Mouse (Mus musculus): ENCODE results near the gene Pon3. TPM values are rescaled to one million over a fixed set of nuclear protein-coding genes. Genes with fewer than 3 reads are reported as not detected.
A peak's percentile ranks its signal among the peaks of the same experiment; 100 is the strongest.

Pon3 gene
- 6.3 and 6.5 TPM in 2 replicates for polyA plus RNA-seq (2016; fragmentation: Nextera tagmentation; extraction: Ambion mirVana)

DNA sequence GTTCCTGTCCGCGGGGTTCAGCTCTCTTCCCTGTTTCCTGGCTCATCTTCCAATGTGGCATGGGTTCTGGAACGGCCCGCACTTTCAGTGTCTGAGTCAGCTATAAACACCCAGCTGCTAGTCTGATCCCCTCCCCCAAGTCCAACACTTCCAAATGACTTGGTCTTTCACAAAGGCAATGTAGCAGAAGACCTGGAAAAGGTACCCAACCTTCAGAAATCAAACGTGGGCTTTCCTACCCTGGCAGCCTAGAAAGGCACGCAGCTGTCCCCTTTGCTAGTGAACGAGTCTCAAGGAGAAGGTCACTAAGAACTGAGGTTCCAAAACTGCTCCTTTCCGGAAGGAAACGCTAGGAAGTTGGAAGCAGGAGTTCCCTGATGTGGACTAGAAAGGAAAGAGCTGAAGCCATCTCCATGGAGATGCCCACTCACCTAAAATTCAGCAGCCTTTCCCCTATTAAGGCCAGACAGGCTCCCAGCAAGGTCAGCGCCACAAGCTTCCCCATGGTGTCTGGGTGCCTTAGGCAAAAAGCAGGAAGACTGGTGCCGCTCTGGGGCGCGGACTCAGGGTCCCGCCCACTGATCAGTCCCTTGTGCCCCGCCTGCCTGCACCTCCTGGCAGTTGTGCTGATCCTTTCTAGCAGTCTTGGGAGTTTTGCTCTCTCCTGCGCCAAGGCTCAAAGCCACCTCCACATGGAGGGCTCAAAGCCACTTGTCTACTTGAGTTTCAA lies at the start of gene Pon3:
Pon3 (minus strand) TSS at position 565 of the 730 bp plus-strand sequence.
- peak within 1 kb of the TSS; percentile 75 for H3K27ac ChIP-seq (replicated peaks)
- no peaks in the 10 kb centered on the region for H3K27me3 ChIP-seq (replicated peaks; ENCODE audit: low read depth, poor library complexity, severe bottlenecking)
- peaks cover 14% of the 10 kb centered on the region for H3K4me1 ChIP-seq
- H3K36me3 ChIP-seq (replicated peaks), result no peaks in the 10 kb centered on the region
- WGBS, result 12% methylated on average over 16 of the region's 16 CpGs
- no peaks in the 10 kb centered on the region for H3K9me3 ChIP-seq
- peak within 1 kb of the TSS; percentile 53 for H3K4me3 ChIP-seq
- peak; percentile 50 for DNase-seq (ENCODE audit: low spot score)

DNA sequence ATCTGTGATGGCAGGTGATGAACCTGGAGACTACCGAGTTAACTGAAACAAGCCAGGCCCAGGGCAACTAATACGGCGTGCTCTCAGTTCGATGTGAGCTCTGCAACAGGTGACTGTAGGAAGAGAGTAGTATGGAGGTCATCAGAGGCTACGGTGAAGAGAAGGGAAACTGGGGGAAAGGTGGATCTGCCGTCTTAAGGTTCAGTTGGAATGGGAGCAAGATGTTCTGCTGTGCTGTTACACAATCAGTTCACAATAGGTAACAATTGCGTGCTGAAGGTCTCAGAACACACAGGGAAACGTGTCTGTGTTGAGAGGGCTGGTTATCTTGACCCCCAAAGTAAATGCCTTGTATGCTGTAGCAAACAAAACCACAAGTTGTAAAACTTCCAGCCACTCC lies 48.9 kb upstream of the Pon3 start:
- 87% methylated on average over 8 of the region's 8 CpGs for WGBS

DNA sequence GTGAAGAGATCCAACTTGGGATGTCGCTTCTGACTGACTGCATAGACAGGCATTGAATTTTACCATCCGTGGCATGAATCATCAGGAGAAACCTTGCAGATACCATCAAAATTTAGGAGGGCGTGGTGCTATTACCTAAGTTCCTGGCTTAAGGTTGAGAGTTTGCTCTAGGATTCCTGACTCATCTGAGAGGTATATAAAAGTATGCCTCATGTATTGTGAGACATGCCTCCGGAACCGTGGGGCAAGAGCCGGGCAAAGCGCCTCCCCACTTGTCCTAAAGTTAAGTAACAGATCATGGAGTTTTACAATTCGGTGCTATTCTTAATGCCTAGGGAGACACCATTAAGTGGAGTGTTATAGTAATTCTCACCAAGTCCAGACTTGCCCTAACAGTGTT lies 44.5 kb upstream of the Pon3 start:
- WGBS, result 92% methylated on average over 8 of the region's 8 CpGs
- Histone ChIP-seq H3K9me3 (no peaks in the 10 kb centered on the region), H3K4me1 (peaks cover 17% of the 10 kb centered on the region), H3K36me3 (replicated peaks) (no peaks in the 10 kb centered on the region), H3K27me3 (replicated peaks; ENCODE audit: low read depth, poor library complexity, severe bottlenecking) (peaks cover 15% of the 10 kb centered on the region), H3K4me3 (no peak overlapping the region), H3K27ac (replicated peaks) (no peak overlapping the region)
- no peak for DNase-seq (ENCODE audit: low spot score)

More for the DNA sequence above, 48.9 kb upstream of the Pon3 start:
- Histone ChIP-seq H3K9me3 (no peaks in the 10 kb centered on the region), H3K4me1 (no peaks in the 10 kb centered on the region), H3K36me3 (replicated peaks) (no peaks in the 10 kb centered on the region), H3K4me3 (no peak overlapping the region), H3K27me3 (replicated peaks; ENCODE audit: low read depth, poor library complexity, severe bottlenecking) (peaks cover 3% of the 10 kb centered on the region), H3K27ac (replicated peaks) (no peak overlapping the region)
- no peak for DNase-seq (ENCODE audit: low spot score)

DNA sequence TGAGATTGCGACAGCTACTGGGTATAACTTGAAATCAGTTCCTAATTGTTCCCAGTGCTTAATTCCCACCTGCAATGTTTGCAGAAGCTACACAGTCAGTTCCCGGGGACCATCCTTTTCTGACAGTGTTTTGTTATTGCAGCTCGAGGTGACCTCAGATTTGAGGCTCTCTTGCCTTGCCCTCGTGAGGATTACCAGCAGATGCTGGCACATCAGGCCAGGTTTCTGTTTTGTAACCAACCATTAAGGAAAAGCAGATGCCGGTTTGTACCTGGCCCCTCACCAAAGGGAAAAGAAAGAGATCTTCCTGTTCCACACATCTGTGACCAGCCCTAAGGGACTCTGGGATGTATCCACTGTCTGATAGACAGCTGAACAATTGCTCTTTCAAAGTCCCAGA lies 43.5 kb upstream of the Pon3 start:
- Histone ChIP-seq H3K4me3 (no peak overlapping the region), H3K4me1 (peaks cover 17% of the 10 kb centered on the region), H3K27ac (replicated peaks) (no peak overlapping the region), H3K36me3 (replicated peaks) (no peaks in the 10 kb centered on the region), H3K9me3 (no peaks in the 10 kb centered on the region), H3K27me3 (replicated peaks; ENCODE audit: low read depth, poor library complexity, severe bottlenecking) (peaks cover 15% of the 10 kb centered on the region)
- 53% methylated on average over 5 of the region's 5 CpGs for WGBS
- DNase-seq (ENCODE audit: low spot score), result no peak

DNA sequence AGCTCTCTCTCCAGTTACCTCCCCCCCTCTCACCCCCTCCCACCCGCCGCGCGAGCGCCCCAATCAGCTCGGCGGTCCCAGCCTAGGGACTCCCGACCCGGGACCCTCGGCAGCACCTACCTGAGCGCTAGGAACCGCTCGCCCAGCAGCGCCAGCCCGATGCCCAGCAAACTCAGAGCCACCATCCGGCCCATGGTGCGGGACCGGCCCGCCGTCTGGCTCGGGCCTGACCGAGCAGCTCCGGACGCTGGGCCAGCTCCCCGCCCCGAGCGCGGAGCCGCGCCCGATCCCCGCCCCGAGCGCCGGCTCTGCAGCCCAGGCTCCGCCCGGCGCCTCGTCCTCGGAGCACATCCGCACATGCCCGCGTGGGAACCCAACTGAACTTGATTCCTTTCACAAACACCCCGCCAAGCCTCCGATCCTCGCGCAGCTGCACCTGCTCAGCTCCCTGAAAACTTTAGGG lies 42.0 kb upstream of the Pon3 start, which contains the start of gene Pon2:
Pon2 (minus strand) TSS at position 364 of the 463 bp plus-strand sequence.
- Histone ChIP-seq H3K36me3 (replicated peaks) (no peaks in the 10 kb centered on the region; the same call in 1 of the 2 replicates), H3K9me3 (no peaks in the 10 kb centered on the region), H3K27ac (replicated peaks) (peak within 1 kb of the TSS; percentile 93), H3K4me1 (peaks cover 17% of the 10 kb centered on the region), H3K27me3 (replicated peaks; ENCODE audit: low read depth, poor library complexity, severe bottlenecking) (peaks cover 15% of the 10 kb centered on the region), H3K4me3 (peak within 1 kb of the TSS; percentile 83)
- DNase-seq (ENCODE audit: low spot score), result peak; percentile 88
- under 1% methylated on average over 47 of the region's 47 CpGs for WGBS

DNA sequence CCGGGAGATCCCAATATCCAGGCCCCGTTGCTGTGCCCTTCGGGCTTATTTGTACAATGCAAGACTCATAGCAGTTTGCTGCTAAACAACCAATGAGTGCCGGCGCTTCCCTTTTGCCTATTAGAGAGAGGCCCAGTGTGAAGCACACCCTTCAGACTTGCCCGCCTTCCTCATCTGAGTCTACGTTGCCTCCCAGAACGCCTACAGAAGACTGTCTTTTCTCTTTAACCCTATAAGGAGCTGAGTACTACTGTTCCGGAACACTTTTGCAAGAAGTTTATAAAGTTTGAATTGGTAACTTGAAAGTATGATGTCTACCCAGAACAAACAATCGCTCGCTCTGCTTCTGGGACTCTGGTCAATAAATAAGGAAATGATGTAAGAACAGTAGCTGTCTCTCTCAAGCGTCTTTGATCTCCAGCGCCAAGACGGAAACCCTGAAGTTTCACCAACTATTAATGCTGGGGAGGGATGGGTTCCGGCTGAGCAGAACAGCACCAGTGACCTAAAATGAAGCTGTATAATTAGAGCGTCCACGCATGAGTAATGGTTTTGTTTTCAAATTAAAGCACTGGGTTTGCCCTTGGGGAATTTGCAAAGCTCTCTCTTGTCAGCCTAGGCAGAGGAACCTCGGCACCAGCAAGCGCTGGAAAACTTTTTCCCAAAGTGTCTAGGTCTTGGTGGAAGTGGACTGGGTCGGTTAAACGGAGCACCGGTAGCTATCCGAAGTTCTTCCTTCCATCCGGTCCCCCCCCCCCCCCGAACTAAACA lies 41.4 kb upstream of the Pon3 start:
- H3K27me3 ChIP-seq (replicated peaks; ENCODE audit: low read depth, poor library complexity, severe bottlenecking), result peaks cover 15% of the 10 kb centered on the region
- H3K4me1 ChIP-seq, result peaks cover 17% of the 10 kb centered on the region
- H3K27ac ChIP-seq (replicated peaks), result peak overlapping the region; percentile 93
- peak overlapping the region; percentile 83 for H3K4me3 ChIP-seq
- H3K36me3 ChIP-seq (replicated peaks), result no peaks in the 10 kb centered on the region; the same call in 1 of the 2 replicates
- WGBS, result 5% methylated on average over 25 of the region's 25 CpGs
- H3K9me3 ChIP-seq, result no peaks in the 10 kb centered on the region
- DNase-seq (ENCODE audit: low spot score), result peak; percentile 60

DNA sequence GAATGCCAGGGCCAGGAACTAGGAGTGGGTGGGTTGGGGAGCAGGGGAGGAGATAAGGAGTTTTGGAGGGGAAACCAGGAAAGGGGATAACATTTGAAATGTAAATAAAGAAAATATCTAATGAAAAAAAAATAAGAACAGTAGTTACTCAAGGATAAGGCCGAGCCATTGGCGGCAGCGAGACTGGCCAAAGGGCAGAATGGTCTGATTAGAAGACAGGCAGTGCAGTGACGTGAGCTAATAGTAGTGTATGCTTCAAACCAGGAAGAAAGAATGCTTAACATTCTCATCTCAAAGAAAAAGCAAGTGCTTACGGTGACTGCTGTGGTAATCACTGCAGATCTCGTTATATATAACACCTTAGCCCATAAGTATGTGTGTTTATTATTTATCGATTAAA lies 40.0 kb upstream of the Pon3 start:
- Histone ChIP-seq H3K9me3 (no peaks in the 10 kb centered on the region), H3K36me3 (replicated peaks) (peaks cover 4% of the 10 kb centered on the region; the same call in 1 of the 2 replicates), H3K27ac (replicated peaks) (no peak overlapping the region), H3K27me3 (replicated peaks; ENCODE audit: low read depth, poor library complexity, severe bottlenecking) (peaks cover 15% of the 10 kb centered on the region), H3K4me1 (peaks cover 17% of the 10 kb centered on the region), H3K4me3 (no peak overlapping the region)
- 92% methylated on average over 7 of the region's 7 CpGs for WGBS
- no peak for DNase-seq (ENCODE audit: low spot score)

DNA sequence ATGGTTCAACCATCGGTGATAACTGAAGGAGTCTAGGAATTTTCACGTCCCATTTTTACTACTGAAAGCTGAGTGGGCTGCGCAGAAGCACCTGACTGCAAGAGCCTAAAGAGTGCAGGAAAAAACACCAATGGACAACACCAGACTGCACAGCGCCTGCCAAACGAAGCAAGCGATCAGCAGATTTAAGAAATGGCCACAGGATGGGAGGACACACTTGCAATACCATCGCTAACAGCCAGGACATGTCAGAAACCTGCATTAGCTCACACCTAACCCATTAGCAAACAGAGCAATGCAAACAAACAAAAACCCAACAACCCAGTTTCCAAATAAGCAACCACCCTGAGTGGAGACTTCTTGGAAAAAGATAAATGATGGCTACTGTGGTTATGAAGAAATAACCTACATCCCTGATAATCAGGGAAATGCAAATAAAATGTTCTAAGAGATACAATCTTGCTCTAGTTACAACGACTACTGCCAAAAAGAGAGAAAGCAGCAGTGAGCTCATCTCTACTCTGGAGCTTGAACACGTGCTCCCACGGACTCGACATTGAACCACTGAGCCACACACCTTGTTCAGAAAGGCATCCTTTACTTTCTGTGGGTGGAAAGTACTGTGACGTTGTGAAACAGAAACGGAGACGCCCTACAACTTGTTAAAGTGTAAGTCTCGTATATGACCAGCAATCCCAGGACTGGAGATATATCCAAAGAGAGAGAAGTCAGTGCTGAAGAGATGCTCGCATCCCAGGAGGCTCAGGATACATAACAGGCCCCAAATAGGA lies 38.8 kb upstream of the Pon3 start:
- no peak for DNase-seq (ENCODE audit: low spot score)
- Histone ChIP-seq H3K4me1 (peaks cover 17% of the 10 kb centered on the region), H3K4me3 (no peak overlapping the region), H3K36me3 (replicated peaks) (peaks cover 4% of the 10 kb centered on the region; the same call in 1 of the 2 replicates), H3K9me3 (no peaks in the 10 kb centered on the region), H3K27me3 (replicated peaks; ENCODE audit: low read depth, poor library complexity, severe bottlenecking) (peaks cover 11% of the 10 kb centered on the region), H3K27ac (replicated peaks) (no peak overlapping the region)
- 92% methylated on average over 16 of the region's 16 CpGs for WGBS

DNA sequence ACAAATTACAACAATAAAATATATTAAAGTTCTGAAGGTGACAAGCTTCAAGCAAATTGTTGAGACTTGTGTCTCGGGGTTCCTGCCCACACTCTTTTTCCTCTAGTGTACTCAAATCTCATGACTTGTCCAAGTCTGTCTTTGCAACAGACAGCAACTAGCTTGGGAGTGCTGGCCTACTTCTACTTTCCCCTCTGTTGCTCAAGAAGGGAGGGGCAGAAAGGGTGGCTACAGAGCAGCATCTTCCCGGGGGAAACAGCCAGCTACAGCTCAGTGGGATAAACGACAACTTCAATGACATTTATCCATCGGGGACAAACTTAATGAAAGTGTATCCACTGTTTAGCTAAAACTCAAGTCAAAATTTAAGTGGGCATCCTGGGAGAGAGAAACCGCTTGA lies 36.8 kb upstream of the Pon3 start:
- H3K4me1 ChIP-seq, result peaks cover 23% of the 10 kb centered on the region
- no peak overlapping the region for H3K27ac ChIP-seq (replicated peaks)
- H3K9me3 ChIP-seq, result no peaks in the 10 kb centered on the region
- H3K4me3 ChIP-seq, result no peak overlapping the region
- H3K27me3 ChIP-seq (replicated peaks; ENCODE audit: low read depth, poor library complexity, severe bottlenecking), result peaks cover 6% of the 10 kb centered on the region
- peaks cover 7% of the 10 kb centered on the region; the same call in 1 of the 2 replicates for H3K36me3 ChIP-seq (replicated peaks)
- no peak for DNase-seq (ENCODE audit: low spot score)
- 80% methylated on average over 5 of the region's 5 CpGs for WGBS

DNA sequence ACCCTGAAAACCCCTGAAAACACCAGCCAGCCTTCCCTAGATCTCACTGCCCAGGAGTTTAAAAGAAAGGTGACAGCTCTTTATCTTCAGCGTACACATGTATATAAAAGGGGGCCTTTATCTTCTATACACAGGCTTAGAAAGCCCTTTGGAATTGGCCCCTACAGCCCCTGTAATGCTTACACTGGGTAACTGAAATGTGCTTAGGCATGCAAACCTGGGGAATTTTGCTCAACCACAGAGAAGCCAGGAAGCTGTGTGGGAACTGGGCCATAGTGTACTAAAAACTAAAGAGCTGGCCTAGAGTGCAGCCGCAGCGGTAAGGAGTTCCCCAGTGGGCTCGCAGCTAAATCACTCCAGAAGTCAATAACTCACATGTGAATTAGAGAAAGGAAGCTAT lies 35.4 kb upstream of the Pon3 start:
- Histone ChIP-seq H3K4me1 (peaks cover 21% of the 10 kb centered on the region), H3K27ac (replicated peaks) (no peak overlapping the region; the same call in 1 of the 2 replicates), H3K4me3 (no peak overlapping the region), H3K27me3 (replicated peaks; ENCODE audit: low read depth, poor library complexity, severe bottlenecking) (peaks cover 3% of the 10 kb centered on the region), H3K36me3 (replicated peaks) (peaks cover 7% of the 10 kb centered on the region; the same call in 1 of the 2 replicates), H3K9me3 (no peaks in the 10 kb centered on the region)
- no peak for DNase-seq (ENCODE audit: low spot score)
- WGBS, result 84% methylated on average over 4 of the region's 4 CpGs

DNA sequence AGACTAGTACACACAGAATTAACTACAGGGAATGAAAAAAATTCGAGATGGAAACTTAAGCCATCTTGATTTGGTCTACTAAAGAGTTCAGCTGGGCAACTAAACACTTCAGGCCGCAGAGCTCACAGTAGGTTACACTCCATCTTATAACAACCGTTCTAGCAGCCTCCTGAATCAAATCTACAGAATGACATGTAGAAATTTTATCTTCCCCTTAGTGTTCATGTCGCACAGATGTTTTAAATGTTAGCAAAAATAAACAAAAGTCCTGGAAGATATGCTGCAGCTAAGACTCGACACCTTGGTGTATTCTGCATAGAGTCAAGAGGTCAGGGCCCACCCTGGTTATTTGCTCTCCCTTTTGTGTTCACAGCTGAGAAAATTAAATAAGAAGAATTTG lies 31.8 kb upstream of the Pon3 start:
- H3K4me1 ChIP-seq, result peaks cover 19% of the 10 kb centered on the region
- H3K27ac ChIP-seq (replicated peaks), result peak overlapping the region; percentile 76
- H3K36me3 ChIP-seq (replicated peaks), result peaks cover 7% of the 10 kb centered on the region; the same call in 1 of the 2 replicates
- no peaks in the 10 kb centered on the region for H3K27me3 ChIP-seq (replicated peaks; ENCODE audit: low read depth, poor library complexity, severe bottlenecking)
- WGBS, result 50% methylated on average over 5 of the region's 5 CpGs
- no peaks in the 10 kb centered on the region for H3K9me3 ChIP-seq
- H3K4me3 ChIP-seq, result no peak overlapping the region
- no peak for DNase-seq (ENCODE audit: low spot score)

DNA sequence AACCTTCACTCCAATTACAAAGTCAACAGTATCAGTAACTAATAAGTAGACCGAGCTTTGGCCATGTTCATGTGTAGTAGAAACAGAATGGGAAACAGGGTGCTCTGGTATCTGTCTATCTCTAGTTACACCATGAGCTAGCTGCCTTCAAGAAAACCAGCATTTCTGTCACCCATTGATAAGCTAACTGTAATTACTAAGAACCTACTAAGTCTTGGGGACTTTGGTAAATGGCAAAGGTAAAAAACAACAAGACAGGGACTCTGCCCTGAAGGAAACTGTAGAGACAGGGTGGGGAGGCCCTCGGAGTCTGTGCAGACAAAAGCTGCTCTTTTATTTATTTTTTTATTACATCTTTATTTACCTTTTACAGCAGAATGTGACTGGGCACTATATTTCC lies 31.3 kb upstream of the Pon3 start:
- Histone ChIP-seq H3K27ac (replicated peaks) (0 out of 2 replicates have a peak overlapping the region, but pooled peaks have one; percentile 76), H3K4me3 (no peak overlapping the region), H3K36me3 (replicated peaks) (peaks cover 6% of the 10 kb centered on the region; the same call in 1 of the 2 replicates), H3K4me1 (peaks cover 19% of the 10 kb centered on the region), H3K27me3 (replicated peaks; ENCODE audit: low read depth, poor library complexity, severe bottlenecking) (no peaks in the 10 kb centered on the region), H3K9me3 (no peaks in the 10 kb centered on the region)
- 71% methylated on average over 2 of the region's 2 CpGs for WGBS
- DNase-seq (ENCODE audit: low spot score), result no peak
